Mouse (Mus musculus) heart, postnatal 0 days (tissue): ENCODE measurements around the gene Tmed6. TPM values are rescaled to one million over a fixed set of nuclear protein-coding genes. Genes with fewer than 3 reads are reported as not detected.
A peak's percentile ranks its signal among the peaks of the same experiment; 100 is the strongest.

Source experiments
- ATAC-seq: fragments of 200-750 bp; cut with Nextera tagmentation; 2 replicates; pipeline ENCODE4 v1.8.0; 2017; ENCODE audit warnings: low read depth, moderate number of reproducible peaks, moderate library complexity; ENCODE audit not compliant: insufficient read depth
- DNase-seq: peaks from one replicate; pipeline ENCODE4 v3.0.0-alpha.2; 2016; ENCODE audit warnings: low spot score
- H3K27ac ChIP-seq: fragments of 300-500 bp; sonication (generic); 2 replicates; pipeline ENCODE4 v1.5.1; 2014; ENCODE audit warnings: low read depth, mild to moderate bottlenecking
- H3K27me3 ChIP-seq: fragments of 300-500 bp; sonication (generic); 2 replicates; pipeline ENCODE4 v1.6.1; 2014; ENCODE audit warnings: low read length, mixed read lengths; ENCODE audit not compliant: control insufficient read depth, insufficient read depth
- H3K36me3 ChIP-seq: fragments of 300-500 bp; sonication (generic); replicated peaks from 2 replicates; pipeline ENCODE4 v1.6.1; 2014; ENCODE audit warnings: low read length, mixed read lengths; ENCODE audit not compliant: control insufficient read depth, insufficient read depth
- H3K4me1 ChIP-seq: fragments of 300-500 bp; sonication (generic); 2 replicates; pipeline ENCODE4 v1.6.1; 2014; ENCODE audit warnings: antibody characterized with exemption; ENCODE audit not compliant: control insufficient read depth, insufficient read depth
- H3K4me2 ChIP-seq: fragments of 300-500 bp; sonication (generic); 2 replicates; pipeline ENCODE4 v1.6.1; 2014; ENCODE audit warnings: low read depth, mild to moderate bottlenecking, low read length, moderate library complexity
- H3K4me3 ChIP-seq: fragments of 300-500 bp; sonication (generic); 2 replicates; pipeline ENCODE4 v1.5.1; 2014; ENCODE audit warnings: low read depth, low read length
- H3K9ac ChIP-seq: fragments of 300-500 bp; sonication (generic); replicated peaks from 2 replicates; pipeline ENCODE4 v1.6.1; 2014; ENCODE audit warnings: low read depth, low read length, mixed read lengths
- H3K9me3 ChIP-seq: fragments of 300-500 bp; sonication (generic); replicated peaks from 2 replicates; pipeline ENCODE4 v1.6.1; 2016; ENCODE audit warnings: low read length; ENCODE audit not compliant: control insufficient read depth
- CTCF ChIP-seq: IDR thresholded peaks from 2 replicates; pipeline ENCODE4 v1.5.1; 2016; ENCODE audit warnings: antibody characterized with exemption, control low read depth, low read depth
- EP300 ChIP-seq: IDR thresholded peaks from 2 replicates; pipeline ENCODE4 v1.6.1; 2016; ENCODE audit warnings: antibody characterized with exemption, low read depth
- WGBS: fragments of 180-500 bp; shearing (Covaris S2); extraction: QIAGEN DNeasy Blood & Tissue Kit; methylation state at CpG from one replicate; pipeline ENCODE4 v1.1.7; 2014; 5-methylcytosine and 5-hydroxymethylcytosine counted together
- microRNA-seq: library from miRNA; unstranded; fragments of <30 nt; microRNA quantifications from one replicate; pipeline ENCODE4, GENCODE M21; 2016
- polyA plus RNA-seq: library from polyadenylated mRNA; unstranded; fragments of >200 nt; fragmentation: Nextera tagmentation; extraction: Ambion mirVana; gene quantifications from 2 replicates; pipeline ENCODE4 v1.2.1, GENCODE M21; 2015
- total RNA-seq: library from RNA; depleted of rRNA; stranded (reverse); fragments of >200 nt; gene quantifications from 2 replicates; pipeline ENCODE4 v1.2.3, GENCODE M21; 2014; ENCODE audit warnings: low replicate concordance; rRNA removed

The Tmed6 gene
- total and polyA plus RNA-seq, 2 experiments from 2014 or later = not detected

GRCm38 (mm10) chr8:107014915-107015314, 50.5 kb downstream of the Tmed6 start:
- DNase-seq = no peak
- no peak for TF ChIP-seq EP300
- TF ChIP-seq CTCF = no peak
- H3K27ac ChIP-seq = no peak overlapping the region
- no peak overlapping the region for H3K4me3 ChIP-seq
- ATAC-seq = 0 out of 2 replicates have a peak, but pooled peaks have one; percentile 39
- no peak overlapping the region for H3K9ac ChIP-seq
- WGBS = 71% methylated on average over 1 of the region's 1 CpGs
- no peaks in the 10 kb centered on the region for H3K27me3 ChIP-seq
- H3K9me3 ChIP-seq = no peaks in the 10 kb centered on the region
- H3K4me2 ChIP-seq = no peak overlapping the region
- peaks cover 36% of the 10 kb centered on the region for H3K36me3 ChIP-seq
- H3K4me1 ChIP-seq = no peaks in the 10 kb centered on the region

- peaks cover 53% of the 10 kb centered on the region for H3K36me3 ChIP-seq
- no peak for TF ChIP-seq EP300
- no peak for TF ChIP-seq CTCF
These were observed 52.8 kb downstream of the Tmed6 start for GRCm38 (mm10) chr8:107012666-107013065.

More at GRCm38 (mm10) chr8:107012666-107013065, 52.8 kb downstream of the Tmed6 start:
- Histone ChIP-seq H3K4me1 (no peaks in the 10 kb centered on the region), H3K9ac (no peak overlapping the region), H3K4me2 (no peak overlapping the region), H3K27ac (no peak overlapping the region), H3K9me3 (no peaks in the 10 kb centered on the region), H3K4me3 (no peak overlapping the region), H3K27me3 (no peaks in the 10 kb centered on the region)
- ATAC-seq = no peak
- no peak for DNase-seq
- 73% methylated on average over 2 of the region's 2 CpGs for WGBS

Small RNA genes lying within 50 kb of the gene (microRNA-seq; reads per million reads assigned to microRNA genes)
- 1.4 reads per million for gene Mir7075

Other genes starting within 250 kb of the Tmed6 start
- 2.5 and 4.6 TPM in 2 replicates for gene Has3, start 195.4 kb downstream of the Tmed6 start, total RNA-seq
- 0.11 and 0.14 TPM in 2 replicates for gene Has3, start 195.4 kb downstream of the Tmed6 start, polyA plus RNA-seq
- gene Utp4, start 172.0 kb downstream of the Tmed6 start, total RNA-seq = 18.9 and 30.6 TPM in 2 replicates
- gene Utp4, start 172.0 kb downstream of the Tmed6 start, polyA plus RNA-seq = 26.0 and 29.1 TPM in 2 replicates
- 19.2 and 21.2 TPM in 2 replicates for gene Sntb2, start 129.9 kb downstream of the Tmed6 start, total RNA-seq
- gene Sntb2, start 129.9 kb downstream of the Tmed6 start, polyA plus RNA-seq = 8.5 and 9.5 TPM in 2 replicates
- 33.9 and 45.5 TPM in 2 replicates for gene Vps4a, start 34.4 kb downstream of the Tmed6 start, total RNA-seq
- gene Vps4a, start 34.4 kb downstream of the Tmed6 start, polyA plus RNA-seq = 56.7 and 57.1 TPM in 2 replicates
- gene Pdf, start 17.0 kb downstream of the Tmed6 start, total RNA-seq = 90.4 and 94.8 TPM in 2 replicates
- gene Pdf, start 17.0 kb downstream of the Tmed6 start, polyA plus RNA-seq = 55.9 and 59.7 TPM in 2 replicates
- gene Cog8, start 9.0 kb downstream of the Tmed6 start, total RNA-seq = 35.2 and 39.3 TPM in 2 replicates
- 21.7 and 22.0 TPM in 2 replicates for gene Cog8, start 9.0 kb downstream of the Tmed6 start, polyA plus RNA-seq
- gene Nip7, start 8.8 kb downstream of the Tmed6 start, total RNA-seq = 13.4 and 14.0 TPM in 2 replicates
- gene Nip7, start 8.8 kb downstream of the Tmed6 start, polyA plus RNA-seq = 33.0 and 34.3 TPM in 2 replicates
- 8.2 and 10.8 TPM in 2 replicates for gene Terf2, start 30.9 kb upstream of the Tmed6 start, total RNA-seq
- 7.3 and 8.5 TPM in 2 replicates for gene Terf2, start 30.9 kb upstream of the Tmed6 start, polyA plus RNA-seq
- 52.8 and 60.0 TPM in 2 replicates for gene Cyb5b, start 85.0 kb upstream of the Tmed6 start, total RNA-seq
- 36.5 and 44.7 TPM in 2 replicates for gene Cyb5b, start 85.0 kb upstream of the Tmed6 start, polyA plus RNA-seq
- 29.6 and 30.2 TPM in 2 replicates for gene Nfat5, start 227.8 kb upstream of the Tmed6 start, total RNA-seq
- 5.7 and 6.4 TPM in 2 replicates for gene Nfat5, start 227.8 kb upstream of the Tmed6 start, polyA plus RNA-seq